Mouse (Mus musculus): ENCODE data around the gene Lrp2. TPM values are rescaled to one million over a fixed set of nuclear protein-coding genes. Genes with fewer than 3 reads are reported as not detected.

Gene Lrp2
- total and polyA plus RNA-seq, 3 experiments: under 0.01 to 0.07 (median 0.01) TPM

DNA sequence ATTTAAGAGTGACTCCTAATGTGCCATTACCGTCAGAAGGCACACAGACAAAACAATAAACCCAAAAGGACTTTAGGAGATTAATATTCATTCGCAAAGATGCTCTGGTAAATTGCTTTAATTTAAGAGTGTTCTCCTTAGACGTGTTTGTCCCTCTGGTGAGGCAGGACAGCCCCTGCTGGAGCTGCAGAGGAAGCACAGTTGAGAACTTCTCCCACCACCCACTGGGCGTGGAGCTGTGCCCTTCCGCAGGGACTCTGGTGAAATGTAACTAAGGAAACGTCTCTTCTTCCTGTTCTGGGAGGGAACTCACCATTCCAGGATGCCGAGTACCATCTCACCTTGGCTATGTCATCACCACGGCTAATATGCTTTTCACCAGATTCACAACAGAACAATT lies 204.1 kb downstream of the Lrp2 start:
- Histone ChIP-seq H3K27me3 (replicated peaks) (no peaks in the 10 kb centered on the region), H3K4me1 (ENCODE audit: control insufficient read depth in 1 of 2, insufficient read depth in 2 of 2) (peaks cover 8 to 35% of the 10 kb centered on the region in 2 experiments), H3K27ac (ENCODE audit: insufficient read depth, low read depth) (no peak overlapping the region), H3K4me3 (replicated peaks in 1 of 3; ENCODE audit: low read depth in 2 of 3, low read length in 2 of 3, poor library complexity in 1 of 3) (no peak overlapping the region), H3K9ac (ENCODE audit: insufficient read depth, low read depth) (no peak overlapping the region), H3K4me2 (ENCODE audit: insufficient read depth, low read depth, poor library complexity, severe bottlenecking) (0 out of 2 replicates have a peak overlapping the region, but pooled peaks have one; percentile 2), H3K9me3 (replicated peaks; ENCODE audit: low read length) (no peaks in the 10 kb centered on the region), H3K79me2 (replicated peaks; ENCODE audit: control insufficient read depth, extremely low read depth, insufficient read depth, poor library complexity, severe bottlenecking) (no peaks in the 10 kb centered on the region), H3K36me3 (replicated peaks in 1 of 2; ENCODE audit: control insufficient read depth in 1 of 2, insufficient read depth in 1 of 2, low read length in 1 of 2) (no peaks in the 10 kb centered on the region)
- TF ChIP-seq CTCF (conservative IDR thresholded peaks at IDR 0.05 in 1 of 2, IDR thresholded peaks at IDR 0.05 in 1 of 2; ENCODE audit: low read depth in 2 of 2, low read length in 2 of 2) (peak in 1 of 2 experiments; percentile 44; a peak in 2 of 4 replicates), ZKSCAN1 (IDR thresholded peaks at IDR 0.05; ENCODE audit: borderline replicate concordance, low read depth, low read length) (no peak), GABPA (IDR thresholded peaks at IDR 0.05; ENCODE audit: insufficient replicate concordance, low read depth, low read length) (no peak), TCF12 (IDR thresholded peaks at IDR 0.05; ENCODE audit: low read depth, low read length) (no peak), UBTF (IDR thresholded peaks at IDR 0.05; ENCODE audit: low read depth, low read length) (no peak), ETS1 (conservative IDR thresholded peaks at IDR 0.05; ENCODE audit: low read depth, low read length) (no peak), CHD1 (IDR thresholded peaks at IDR 0.05; ENCODE audit: low read depth, low read length) (no peak), RAD21 (IDR thresholded peaks at IDR 0.05; ENCODE audit: low read depth, low read length) (peak; percentile 25)
- no peak for DNase-seq (ENCODE audit: extremely low read depth)
- in situ Hi-C loops (cut with MboI; ENCODE audit: low pct_ligation_motif_present, low pct_unique_long_range_greater_than_20kb, low sequenced_read_pairs) (no loop called here), dilution Hi-C loops (cut with MboI; ENCODE audit: extremely low pct_ligation_motif_present, extremely low pct_unique_long_range_greater_than_20kb, low sequenced_read_pairs) (no loop called here)

DNA sequence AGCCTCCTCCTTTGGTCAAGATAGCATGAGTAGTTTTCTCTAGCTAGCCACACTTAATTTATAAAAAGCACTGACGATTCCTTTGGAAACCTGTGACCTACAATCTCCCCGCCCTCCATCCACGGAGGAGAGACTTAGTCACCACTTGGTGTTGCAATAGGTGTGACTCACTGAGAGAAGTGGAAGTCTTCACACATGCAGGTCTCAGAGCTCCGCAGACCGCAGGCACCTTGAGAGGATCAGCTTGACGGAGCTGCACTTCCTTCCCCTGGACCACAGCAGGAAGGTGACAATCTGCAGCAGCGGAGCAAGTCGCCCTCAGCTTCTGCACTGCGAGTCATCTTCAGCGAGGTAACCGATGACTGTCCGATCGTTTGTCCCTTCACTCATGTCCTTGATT lies 205.6 kb downstream of the Lrp2 start, which contains the start of gene Dhrs9:
Gene Dhrs9 (plus strand): TSS at position 165 of the 400 bp plus-strand sequence.
- peak; percentile 85 for DNase-seq (ENCODE audit: extremely low read depth)
- H3K27ac ChIP-seq (ENCODE audit: insufficient read depth, low read depth): no peak within 1 kb of the TSS
- dilution Hi-C loops (cut with MboI; ENCODE audit: extremely low pct_ligation_motif_present, extremely low pct_unique_long_range_greater_than_20kb, low sequenced_read_pairs) (no loop called here), in situ Hi-C loops (cut with MboI; ENCODE audit: low pct_ligation_motif_present, low pct_unique_long_range_greater_than_20kb, low sequenced_read_pairs) (no loop called here)
- no peak within 1 kb of the TSS for H3K9ac ChIP-seq (ENCODE audit: insufficient read depth, low read depth)
- H3K4me1 ChIP-seq (ENCODE audit: control insufficient read depth in 1 of 2, insufficient read depth in 2 of 2): peaks cover 8 to 30% of the 10 kb centered on the region in 2 experiments
- no peaks in the 10 kb centered on the region for H3K36me3 ChIP-seq (replicated peaks in 1 of 2; ENCODE audit: control insufficient read depth in 1 of 2, insufficient read depth in 1 of 2, low read length in 1 of 2)
- no peak within 1 kb of the TSS for H3K4me3 ChIP-seq (replicated peaks in 1 of 3; ENCODE audit: low read depth in 2 of 3, low read length in 2 of 3, poor library complexity in 1 of 3)
- no peak for TF ChIP-seq GABPA (IDR thresholded peaks at IDR 0.05; ENCODE audit: insufficient replicate concordance, low read depth, low read length)
- no peak for TF ChIP-seq POLR2AphosphoS2 (IDR thresholded peaks at IDR 0.05; ENCODE audit: low read depth, low read length)
- TF ChIP-seq BHLHE40 (IDR thresholded peaks at IDR 0.05; ENCODE audit: low read depth, low read length): peak; percentile 71
- TF ChIP-seq TBP (conservative IDR thresholded peaks at IDR 0.05; ENCODE audit: low read depth, low read length): peak; percentile 66; the same call in 1 of the 2 replicates
- no peak for TF ChIP-seq MAFK (IDR thresholded peaks at IDR 0.05; ENCODE audit: insufficient replicate concordance, low read length)
- no peak for TF ChIP-seq E2F4 (IDR thresholded peaks at IDR 0.05; ENCODE audit: insufficient replicate concordance, low read depth, low read length)
- no peak for TF ChIP-seq MXI1 (IDR thresholded peaks at IDR 0.05; ENCODE audit: low read depth, low read length)
- no peak for TF ChIP-seq USF1 (IDR thresholded peaks at IDR 0.05; ENCODE audit: low read depth, low read length)
- peak; percentile 85 for TF ChIP-seq ETS1 (conservative IDR thresholded peaks at IDR 0.05; ENCODE audit: low read depth, low read length)
- no peak for TF ChIP-seq KAT2A (IDR thresholded peaks at IDR 0.05; ENCODE audit: insufficient replicate concordance, low read length)
- no peak for TF ChIP-seq MEF2A (IDR thresholded peaks at IDR 0.05; ENCODE audit: borderline replicate concordance, low read depth, low read length)
- TF ChIP-seq USF2 (conservative IDR thresholded peaks at IDR 0.05; ENCODE audit: low read depth, low read length): no peak
- H3K27me3 ChIP-seq (replicated peaks): no peaks in the 10 kb centered on the region
- H3K79me2 ChIP-seq (replicated peaks; ENCODE audit: control insufficient read depth, extremely low read depth, insufficient read depth, poor library complexity, severe bottlenecking): no peaks in the 10 kb centered on the region
- H3K9me3 ChIP-seq (replicated peaks; ENCODE audit: low read length): no peaks in the 10 kb centered on the region
- peak within 1 kb of the TSS; percentile 39; the same call in 1 of the 2 replicates for H3K4me2 ChIP-seq (ENCODE audit: insufficient read depth, low read depth, poor library complexity, severe bottlenecking)
